Mouse (Mus musculus) embryonic facial prominence, embryonic 14.5 days (tissue): ENCODE results near the gene Rab22a. TPM values are rescaled to one million over a fixed set of nuclear protein-coding genes. Genes with fewer than 3 reads are reported as not detected.
"Not testable (repeated sequence)": the region's sequence is repeated elsewhere in the genome, so short reads cannot be mapped to it uniquely, and the experiment has no call there.

Experiments used
- ATAC-seq: fragments of 200-750 bp; cut with Nextera tagmentation; 2 replicates; pipeline ENCODE4 v1.8.0; 2017; ENCODE audit warnings: low read depth, moderate number of reproducible peaks, moderate TSS enrichment
- DNase-seq: peaks from one replicate; pipeline ENCODE4 v3.0.0-alpha.2; 2015; ENCODE audit warnings: low spot score
- H3K27ac ChIP-seq: fragments of 300-500 bp; sonication (generic); replicated peaks from 2 replicates; pipeline ENCODE4 v1.5.1; 2014; ENCODE audit warnings: low read depth, mild to moderate bottlenecking, low read length, moderate library complexity
- H3K27me3 ChIP-seq: fragments of 300-500 bp; sonication (generic); replicated peaks from 2 replicates; pipeline ENCODE4 v1.6.1; 2014; ENCODE audit warnings: low read length; ENCODE audit not compliant: control insufficient read depth, insufficient read depth
- H3K36me3 ChIP-seq: fragments of 300-500 bp; sonication (generic); 2 replicates; pipeline ENCODE4 v1.6.1; 2014; ENCODE audit warnings: low read length, mixed read lengths; ENCODE audit not compliant: control insufficient read depth, insufficient read depth
- H3K4me1 ChIP-seq: fragments of 300-500 bp; sonication (generic); 2 replicates; pipeline ENCODE4 v1.6.1; 2014; ENCODE audit warnings: antibody characterized with exemption, low read length; ENCODE audit not compliant: control insufficient read depth, insufficient read depth
- H3K4me2 ChIP-seq: fragments of 300-500 bp; sonication (generic); 2 replicates; pipeline ENCODE4 v1.6.1; 2014; ENCODE audit warnings: low read depth, mild to moderate bottlenecking, low read length, moderate library complexity, mixed read lengths
- H3K4me3 ChIP-seq: fragments of 300-500 bp; sonication (generic); 2 replicates; pipeline ENCODE4 v1.5.1; 2014; ENCODE audit warnings: low read depth, mild to moderate bottlenecking, low read length
- H3K9ac ChIP-seq: fragments of 300-500 bp; sonication (generic); 2 replicates; pipeline ENCODE4 v1.6.1; 2014; ENCODE audit warnings: low read depth, mild to moderate bottlenecking, low read length, moderate library complexity, mixed read lengths
- H3K9me3 ChIP-seq: fragments of 300-500 bp; sonication (generic); 2 replicates; pipeline ENCODE4 v1.6.1; 2016; ENCODE audit warnings: low read length; ENCODE audit not compliant: control insufficient read depth
- WGBS: fragments of 180-500 bp; shearing (Covaris S2); extraction: QIAGEN DNeasy Blood & Tissue Kit; methylation state at CpG from one replicate; pipeline ENCODE4 v1.1.7; 2014; 5-methylcytosine and 5-hydroxymethylcytosine counted together
- polyA plus RNA-seq: library from polyadenylated mRNA; unstranded; fragments of >200 nt; fragmentation: Nextera tagmentation; extraction: Ambion mirVana; gene quantifications from 2 replicates; pipeline ENCODE4 v1.2.1, GENCODE M21; 2014

Rab22a gene
- polyA plus RNA-seq, 1 experiment from 2014 or later, result 47.5 TPM

- no peak for ATAC-seq
- Histone ChIP-seq H3K4me3 (no peak overlapping the region), H3K27me3 (no peaks in the 10 kb centered on the region), H3K4me2 (no peak overlapping the region), H3K9ac (no peak overlapping the region), H3K9me3 (no peaks in the 10 kb centered on the region), H3K27ac (no peak overlapping the region), H3K36me3 (peaks cover 72% of the 10 kb centered on the region), H3K4me1 (no peaks in the 10 kb centered on the region)
- no peak for DNase-seq
- WGBS, result 64% methylated on average over 16 of the region's 16 CpGs
These were observed 42.7 kb downstream of the Rab22a start for GRCm38 (mm10) chr2:173702096-173702866.

GRCm38 (mm10) chr2:173702867-173703237, 43.3 kb downstream of the Rab22a start:
- Histone ChIP-seq H3K9ac (no peak overlapping the region), H3K4me3 (no peak overlapping the region), H3K27ac (no peak overlapping the region), H3K9me3 (no peaks in the 10 kb centered on the region), H3K27me3 (no peaks in the 10 kb centered on the region), H3K36me3 (peaks cover 70% of the 10 kb centered on the region), H3K4me2 (no peak overlapping the region), H3K4me1 (no peaks in the 10 kb centered on the region)
- ATAC-seq (no peak), DNase-seq (no peak)
- 83% methylated on average over 12 of the region's 12 CpGs for WGBS

- 86% methylated on average over 15 of the region's 15 CpGs for WGBS
- Histone ChIP-seq H3K4me1 (no peaks in the 10 kb centered on the region), H3K4me3 (no peak overlapping the region), H3K9ac (no peak overlapping the region), H3K4me2 (no peak overlapping the region), H3K27me3 (no peaks in the 10 kb centered on the region), H3K36me3 (peaks cover 50% of the 10 kb centered on the region), H3K27ac (no peak overlapping the region), H3K9me3 (no peaks in the 10 kb centered on the region)
- DNase-seq (no peak), ATAC-seq (no peak)
These were observed 46.4 kb downstream of the Rab22a start for GRCm38 (mm10) chr2:173705827-173706551.

GRCm38 (mm10) chr2:173707626-173708025, 48.1 kb downstream of the Rab22a start:
- peaks cover 35% of the 10 kb centered on the region for H3K36me3 ChIP-seq
- not testable (repeated sequence) for H3K9ac ChIP-seq, DNase-seq, H3K27me3 ChIP-seq, ATAC-seq, H3K9me3 ChIP-seq, H3K27ac ChIP-seq, H3K4me1 ChIP-seq, H3K4me2 ChIP-seq, H3K4me3 ChIP-seq

- Histone ChIP-seq H3K4me3 (no peak overlapping the region), H3K4me2 (no peak overlapping the region), H3K36me3 (peaks cover 17% of the 10 kb centered on the region), H3K9ac (no peak overlapping the region), H3K27me3 (no peaks in the 10 kb centered on the region), H3K9me3 (no peaks in the 10 kb centered on the region), H3K27ac (no peak overlapping the region), H3K4me1 (no peaks in the 10 kb centered on the region)
- DNase-seq, result no peak
- 75% methylated on average over 6 of the region's 6 CpGs for WGBS
- no peak for ATAC-seq
These were observed 50.6 kb downstream of the Rab22a start for GRCm38 (mm10) chr2:173710193-173710592.

DNA sequence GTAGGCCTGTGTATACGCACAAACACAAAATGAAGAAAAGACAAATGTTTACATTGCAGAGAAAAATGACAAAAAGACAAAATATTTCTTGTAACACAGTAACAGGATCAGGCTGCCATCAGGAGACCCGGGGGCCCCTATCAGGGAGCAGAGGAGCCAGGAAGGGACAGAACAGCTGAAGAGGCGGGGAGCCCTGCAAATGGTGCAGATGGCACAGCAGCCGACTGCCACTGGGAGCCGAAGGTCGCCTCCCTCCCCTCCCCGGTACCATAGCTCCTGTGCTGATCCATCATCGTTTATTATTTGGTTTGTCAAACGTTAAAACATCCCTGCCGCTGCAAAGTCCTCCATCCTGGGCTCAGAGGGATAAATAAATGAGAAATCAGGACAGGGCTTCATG, 53.1 kb downstream of the Rab22a start:
- Histone ChIP-seq H3K36me3 (peaks cover 9% of the 10 kb centered on the region), H3K27me3 (no peaks in the 10 kb centered on the region), H3K4me1 (no peaks in the 10 kb centered on the region), H3K27ac (no peak overlapping the region), H3K9ac (no peak overlapping the region), H3K9me3 (no peaks in the 10 kb centered on the region), H3K4me2 (no peak overlapping the region), H3K4me3 (no peak overlapping the region)
- 50% methylated on average over 10 of the region's 10 CpGs for WGBS
- no peak for DNase-seq
- ATAC-seq, result 0 out of 2 replicates have a peak, but pooled peaks have one; percentile 12

DNA sequence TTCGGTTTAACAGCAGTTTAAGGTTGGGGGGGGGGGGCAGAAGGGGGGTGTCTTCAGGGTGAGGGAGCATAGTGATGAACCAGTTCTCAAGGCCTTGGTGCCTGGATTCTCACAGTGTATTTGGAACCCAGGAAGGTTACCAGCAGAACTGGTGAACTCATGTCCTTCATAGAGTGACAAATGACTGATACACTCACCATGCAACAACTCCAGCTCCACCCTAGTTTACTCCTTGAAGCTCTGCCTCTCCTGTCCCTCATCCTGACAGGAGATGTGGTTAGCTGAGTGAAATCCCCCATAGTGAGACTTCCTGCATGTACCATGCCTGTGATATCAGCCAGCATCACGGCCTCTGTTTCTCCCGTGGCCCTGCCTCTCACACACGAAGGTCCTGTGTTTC, 53.7 kb downstream of the Rab22a start:
- no peaks in the 10 kb centered on the region for H3K27me3 ChIP-seq
- no peak overlapping the region for H3K27ac ChIP-seq
- 78% methylated on average over 4 of the region's 4 CpGs for WGBS

GRCm38 (mm10) chr2:173714620-173715218, 55.2 kb downstream of the Rab22a start:
- 67% methylated on average over 8 of the region's 8 CpGs for WGBS
- no peak for DNase-seq
- no peaks in the 10 kb centered on the region for H3K36me3 ChIP-seq

More for the DNA sequence above, 53.7 kb downstream of the Rab22a start:
- no peaks in the 10 kb centered on the region for H3K4me1 ChIP-seq
- H3K4me3 ChIP-seq, result no peak overlapping the region
- ATAC-seq (no peak), DNase-seq (no peak)
- no peaks in the 10 kb centered on the region for H3K9me3 ChIP-seq
- H3K36me3 ChIP-seq, result peaks cover 3% of the 10 kb centered on the region
- no peak overlapping the region for H3K9ac ChIP-seq
- H3K4me2 ChIP-seq, result no peak overlapping the region

More at GRCm38 (mm10) chr2:173714620-173715218, 55.2 kb downstream of the Rab22a start:
- Histone ChIP-seq H3K9ac (no peak overlapping the region), H3K27me3 (no peaks in the 10 kb centered on the region), H3K4me2 (no peak overlapping the region), H3K9me3 (no peaks in the 10 kb centered on the region), H3K4me3 (no peak overlapping the region), H3K27ac (no peak overlapping the region), H3K4me1 (no peaks in the 10 kb centered on the region)
- no peak for ATAC-seq
